In genomic region chr19:10101341-10102053, GRCm38 (mm10) we compare ENCODE assay signal across 8 mouse cellular contexts. TPM values are rescaled to one million over a fixed set of nuclear protein-coding genes. Genes with fewer than 3 reads are reported as not detected.
A peak's percentile ranks its signal among the peaks of the same experiment; 100 is the strongest.
DNase-seq lines count a peak whose midpoint lies in the region; ATAC-seq and TF ChIP-seq lines count a peak whose summit lies in the region.

Gene Fads2, minus strand, starts transcription at chr19:10101746.

- TF ChIP-seq CTCF in layer of hippocampus, adult 2 months (conservative IDR thresholded peaks at IDR 0.05): peak; percentile 45
- TF ChIP-seq CTCF in lung, adult 2 months (IDR thresholded peaks at IDR 0.05; ENCODE audit: insufficient read depth, low read length): no peak

- H3K36me3 ChIP-seq in forebrain, embryonic 16.5 days (ENCODE audit: control insufficient read depth, insufficient read depth): no peaks in the 10 kb centered on the region

- peak; percentile 96 for ATAC-seq in forebrain, embryonic 16.5 days

- H3K9me3 ChIP-seq in forebrain, embryonic 16.5 days (ENCODE audit: control insufficient read depth, low read length): no peaks in the 10 kb centered on the region

- H3K9ac ChIP-seq in forebrain, embryonic 16.5 days (replicated peaks; ENCODE audit: low read depth, low read length): peak within 1 kb of the TSS; percentile 83

- intact Hi-C loops in heart, postnatal 25 days (cut with DNase I): loop anchor here (5.0 kb wide), 3 partner anchors 64 to 99 kb away; partner anchors contain the start of genes Best1, Fads1 and Rab3il1

- no peaks in the 10 kb centered on the region for H3K27me3 ChIP-seq in forebrain, embryonic 16.5 days (replicated peaks; ENCODE audit: control insufficient read depth, insufficient read depth, low read length)

- H3K4me1 ChIP-seq in forebrain, embryonic 16.5 days (replicated peaks; ENCODE audit: control insufficient read depth, insufficient read depth, low read length): peaks cover 46% of the 10 kb centered on the region
- no peaks in the 10 kb centered on the region for H3K4me1 ChIP-seq in lung, adult 2 months (ENCODE audit: control insufficient read depth, insufficient read depth, low read length)

- H3K4me2 ChIP-seq in forebrain, embryonic 16.5 days (ENCODE audit: low read length): peak within 1 kb of the TSS; percentile 92

- H3K27ac ChIP-seq in forebrain, embryonic 16.5 days (ENCODE audit: low read length): peak within 1 kb of the TSS; percentile 96
- peak within 1 kb of the TSS; percentile 85 for H3K27ac ChIP-seq in layer of hippocampus, adult 2 months

- DNase-seq in ES-CJ7 (ENCODE audit: low read depth, low spot score): peak; percentile 87
- DNase-seq in cerebellum, adult 11-12 months: peak; percentile 44
- DNase-seq in heart, postnatal 25 days (ENCODE audit: low spot score): peak; percentile 84
- DNase-seq in layer of hippocampus, adult 2 months (ENCODE audit: low spot score in 2 of 2): peak; percentile 85 to 92
- peak; percentile 73 for DNase-seq in lung, adult 2 months
- DNase-seq in ovary, postnatal 10 days (ENCODE audit: low spot score): peak; percentile 77
- peak; percentile 72 for DNase-seq in thymus, postnatal 0 days (ENCODE audit: low spot score)

- under 1% methylated on average over 49 of the region's 57 CpGs for WGBS in forebrain, embryonic 16.5 days
- under 1% methylated on average over 56 of the region's 57 CpGs for WGBS in lung, adult 2 months

- peak; percentile 92; the same call in 1 of the 2 replicates for TF ChIP-seq POLR2A in lung, adult 2 months (IDR thresholded peaks at IDR 0.05; ENCODE audit: borderline replicate concordance, extremely low read depth, low read depth, low read length)

- H3K4me3 ChIP-seq in forebrain, embryonic 16.5 days (replicated peaks; ENCODE audit: low read length): peak within 1 kb of the TSS; percentile 60
- H3K4me3 ChIP-seq in layer of hippocampus, adult 2 months: peak within 1 kb of the TSS; percentile 90
- H3K4me3 ChIP-seq in lung, adult 2 months (replicated peaks; ENCODE audit: extremely low read depth, low read depth, low read length): peak within 1 kb of the TSS; percentile 62

RNA-seq across cellular contexts. Expression of gene Fads2, which starts in this region (rescaled TPM):
- polyA plus RNA-seq in forebrain, embryonic 16.5 days (2015; fragmentation: Nextera tagmentation; extraction: Ambion mirVana): 171 and 173 TPM in 2 replicates
- 1 to 10 TPM; 5.2 to 5.4 TPM for total RNA-seq in heart, postnatal 25 days (2021)
- 100 to 1,000 TPM; 147 to 152 TPM for total RNA-seq in layer of hippocampus, adult 2 months (2021)
- 62.3 and 87.2 TPM in 2 replicates for polyA plus RNA-seq in lung, adult 2 months (2012; rRNA removed)
- 27.7 and 29.0 TPM in 2 replicates for polyA plus RNA-seq in thymus, postnatal 0 days (2015; fragmentation: Nextera tagmentation; extraction: Ambion mirVana)

Comparison
In these comparisons a context has a peak if more than half of its experiments do, and no peak if none do; other contexts are left out.
1. Peak in every context shown above with its lines: DNase-seq, ATAC-seq, H3K4me3 ChIP-seq and H3K27ac ChIP-seq.
2. RNA of gene Fads2 (total RNA-seq): 147 to 152 TPM in layer of hippocampus, adult 2 months; 5.2 to 5.4 TPM in heart, postnatal 25 days; every median in the first group is over 10 times any median in the second.